Mouse (Mus musculus): ENCODE measurements around the gene Lgr5. TPM values are rescaled to one million over a fixed set of nuclear protein-coding genes. Genes with fewer than 3 reads are reported as not detected.

Gene Lgr5
- polyA plus RNA-seq, 2 experiments: 0.76 to 0.84 TPM

DNA sequence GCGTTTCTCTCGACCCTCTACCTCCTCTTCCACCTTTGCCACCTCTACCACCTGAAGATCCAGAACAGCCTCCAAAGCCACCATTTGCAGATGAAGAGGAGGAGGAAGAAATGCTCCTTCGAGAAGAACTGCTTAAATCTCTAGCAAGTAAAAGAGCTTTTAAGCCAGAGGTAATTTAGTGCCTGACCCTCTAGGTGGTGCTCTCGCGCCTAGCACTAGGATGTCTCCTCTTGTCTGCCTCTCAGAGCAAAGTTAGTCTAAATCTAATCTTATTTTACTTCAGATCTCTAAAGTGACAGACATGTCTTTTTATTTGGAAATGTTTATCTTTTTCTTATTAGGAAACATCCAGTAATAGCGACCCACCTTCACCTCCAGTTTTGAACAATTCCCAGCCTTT lies 181.2 kb downstream of the Lgr5 start:
- TF ChIP-seq EP300 (IDR thresholded peaks at IDR 0.05; ENCODE audit: low read depth) (no peak), CTCF (IDR thresholded peaks at IDR 0.05; ENCODE audit: low read depth) (peak; percentile 69)
- Histone ChIP-seq H3K36me3 (replicated peaks; ENCODE audit: control insufficient read depth, insufficient read depth, low read depth) (peaks cover 75% of the 10 kb centered on the region), H3K9ac (replicated peaks) (no peak overlapping the region), H3K9me3 (ENCODE audit: control insufficient read depth, low read length) (no peaks in the 10 kb centered on the region), H3K4me2 (ENCODE audit: low read depth) (no peak overlapping the region), H3K4me1 (replicated peaks; ENCODE audit: control insufficient read depth in 2 of 2, insufficient read depth in 2 of 2, low read length in 1 of 2) (no peaks in the 10 kb centered on the region), H3K4me3 (ENCODE audit: insufficient read depth in 1 of 2, low read depth in 2 of 2, low read length in 2 of 2) (no peak overlapping the region), H3K27ac (no peak overlapping the region), H3K27me3 (ENCODE audit: control insufficient read depth, insufficient read depth, low read length) (no peaks in the 10 kb centered on the region)
- ATAC-seq (ENCODE audit: insufficient read depth) (no peak), DNase-seq (ENCODE audit: low read depth in 3 of 3, low spot score in 3 of 3) (peak in 1 of 3 experiments; percentile 27)
- WGBS (ENCODE audit: insufficient replicate concordance): 69% methylated on average over 6 of the region's 6 CpGs

Other genes starting within 250 kb of the Lgr5 start
- 3.6 and 5.5 TPM in 2 replicates for gene Tmem19, start 225.3 kb downstream of the Lgr5 start, polyA plus RNA-seq (2012; rRNA removed)
- gene Tmem19, start 225.3 kb downstream of the Lgr5 start, polyA plus RNA-seq (2014; fragmentation: Nextera tagmentation; extraction: Ambion mirVana): 11.3 and 11.7 TPM in 2 replicates
- gene Thap2, start 203.3 kb downstream of the Lgr5 start, polyA plus RNA-seq (2012; rRNA removed): 2.3 and 3.6 TPM in 2 replicates
- 3.3 and 4.1 TPM in 2 replicates for gene Thap2, start 203.3 kb downstream of the Lgr5 start, polyA plus RNA-seq (2014; fragmentation: Nextera tagmentation; extraction: Ambion mirVana)
- gene Zfc3h1, start 202.8 kb downstream of the Lgr5 start, polyA plus RNA-seq (2012; rRNA removed): 34.5 and 36.5 TPM in 2 replicates
- gene Zfc3h1, start 202.8 kb downstream of the Lgr5 start, polyA plus RNA-seq (2014; fragmentation: Nextera tagmentation; extraction: Ambion mirVana): 7.6 and 9.7 TPM in 2 replicates
- gene A930009A15Rik, start 17.8 kb downstream of the Lgr5 start, polyA plus RNA-seq (2012; rRNA removed): not detected in 2 replicates
- gene A930009A15Rik, start 17.8 kb downstream of the Lgr5 start, polyA plus RNA-seq (2014; fragmentation: Nextera tagmentation; extraction: Ambion mirVana): not detected in 2 replicates
- 27.4 and 34.6 TPM in 2 replicates for gene Tspan8, start 229.1 kb upstream of the Lgr5 start, polyA plus RNA-seq (2012; rRNA removed)
- gene Tspan8, start 229.1 kb upstream of the Lgr5 start, polyA plus RNA-seq (2014; fragmentation: Nextera tagmentation; extraction: Ambion mirVana): 58.0 and 72.8 TPM in 2 replicates